Mouse (Mus musculus): ENCODE results near the gene Xxylt1. TPM values are rescaled to one million over a fixed set of nuclear protein-coding genes. Genes with fewer than 3 reads are reported as not detected.

The Xxylt1 gene
- polyA plus RNA-seq, 1 experiment from 2014 or later: 9.7 TPM

GRCm38 (mm10) chr16:31024997-31025396 lies 56.2 kb downstream of the Xxylt1 start:
- 21% methylated on average over 4 of the region's 4 CpGs for WGBS (ENCODE audit: missing documents)
- Histone ChIP-seq H3K36me3 (ENCODE audit: inconsistent target) (no peaks in the 10 kb centered on the region), H3K27ac (peak overlapping the region; percentile 7), H3K4me3 (ENCODE audit: inconsistent target) (no peak overlapping the region), H3K79me2 (ENCODE audit: inconsistent target) (no peaks in the 10 kb centered on the region)

- Histone ChIP-seq H3K4me3 (ENCODE audit: inconsistent target) (no peak overlapping the region), H3K36me3 (ENCODE audit: inconsistent target) (no peaks in the 10 kb centered on the region), H3K79me2 (ENCODE audit: inconsistent target) (no peaks in the 10 kb centered on the region), H3K27ac (no peak overlapping the region)
- WGBS (ENCODE audit: missing documents): 27% methylated on average over 7 of the region's 7 CpGs
Measured at GRCm38 (mm10) chr16:31024221-31024620, 57.0 kb downstream of the Xxylt1 start.

- H3K36me3 ChIP-seq (ENCODE audit: inconsistent target): no peaks in the 10 kb centered on the region
- H3K27ac ChIP-seq: no peak overlapping the region
- H3K4me3 ChIP-seq (ENCODE audit: inconsistent target): no peak overlapping the region
- no peaks in the 10 kb centered on the region for H3K79me2 ChIP-seq (ENCODE audit: inconsistent target)
- 94% methylated on average over 5 of the region's 8 CpGs for WGBS (ENCODE audit: missing documents)
Measured at GRCm38 (mm10) chr16:31023803-31024202, 57.4 kb downstream of the Xxylt1 start.

DNA sequence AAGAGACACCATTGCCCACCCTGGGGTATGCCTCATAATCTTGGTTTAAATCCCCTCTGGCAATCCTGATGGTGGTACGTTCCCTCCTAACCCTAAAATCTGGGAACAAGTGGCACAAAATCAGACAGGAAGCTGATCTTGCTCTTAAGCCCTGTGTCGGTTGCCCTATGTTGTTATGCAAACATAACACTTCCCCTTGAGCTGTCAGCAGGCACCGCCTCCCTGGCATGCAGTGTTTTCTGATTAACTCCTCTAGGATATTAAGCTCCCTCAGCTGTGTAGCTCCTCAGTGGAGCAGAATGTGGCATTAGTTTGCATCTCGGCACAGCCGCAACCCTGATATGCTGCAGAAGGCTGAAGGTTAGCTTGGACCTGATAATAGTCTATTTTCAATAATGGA lies 58.9 kb downstream of the Xxylt1 start:
- H3K27ac ChIP-seq: peak overlapping the region; percentile 69
- H3K36me3 ChIP-seq (ENCODE audit: inconsistent target): no peaks in the 10 kb centered on the region
- 5% methylated on average over 5 of the region's 5 CpGs for WGBS (ENCODE audit: missing documents)
- no peaks in the 10 kb centered on the region for H3K79me2 ChIP-seq (ENCODE audit: inconsistent target)
- no peak overlapping the region for H3K4me3 ChIP-seq (ENCODE audit: inconsistent target)

- Histone ChIP-seq H3K79me2 (ENCODE audit: inconsistent target) (no peaks in the 10 kb centered on the region), H3K36me3 (ENCODE audit: inconsistent target) (no peaks in the 10 kb centered on the region), H3K4me3 (ENCODE audit: inconsistent target) (no peak overlapping the region), H3K27ac (no peak overlapping the region)
- 90% methylated on average over 3 of the region's 3 CpGs for WGBS (ENCODE audit: missing documents)
Measured at GRCm38 (mm10) chr16:31019514-31019913, 61.7 kb downstream of the Xxylt1 start.

- Histone ChIP-seq H3K27ac (no peak overlapping the region), H3K36me3 (ENCODE audit: inconsistent target) (no peaks in the 10 kb centered on the region), H3K79me2 (ENCODE audit: inconsistent target) (no peaks in the 10 kb centered on the region), H3K4me3 (ENCODE audit: inconsistent target) (no peak overlapping the region)
- WGBS (ENCODE audit: missing documents): 95% methylated on average over 10 of the region's 10 CpGs
Measured at GRCm38 (mm10) chr16:31017687-31018413, 63.4 kb downstream of the Xxylt1 start.

DNA sequence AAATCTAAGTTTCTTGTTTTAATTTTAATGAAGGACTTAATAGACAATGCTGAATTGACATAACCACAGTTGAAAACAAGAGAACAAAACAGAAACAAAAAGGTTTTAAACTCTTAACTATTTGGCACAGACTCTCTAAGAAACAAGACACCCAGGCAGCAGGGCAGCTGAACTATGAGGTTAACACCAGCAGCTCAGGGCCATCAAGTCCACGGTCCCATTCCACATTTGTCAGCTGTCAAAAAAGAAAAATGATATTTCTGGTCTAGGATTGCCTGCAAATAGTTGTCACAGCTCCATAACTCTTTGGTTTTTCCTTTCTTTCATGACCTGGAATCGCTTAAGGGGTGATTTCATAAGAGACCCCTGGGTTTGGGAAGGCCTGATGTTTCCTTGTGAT lies 64.6 kb downstream of the Xxylt1 start:
- H3K79me2 ChIP-seq (ENCODE audit: inconsistent target): no peaks in the 10 kb centered on the region
- no peak overlapping the region for H3K27ac ChIP-seq
- no peaks in the 10 kb centered on the region for H3K36me3 ChIP-seq (ENCODE audit: inconsistent target)
- no peak overlapping the region for H3K4me3 ChIP-seq (ENCODE audit: inconsistent target)
- WGBS (ENCODE audit: missing documents): 91% methylated on average over 2 of the region's 2 CpGs

DNA sequence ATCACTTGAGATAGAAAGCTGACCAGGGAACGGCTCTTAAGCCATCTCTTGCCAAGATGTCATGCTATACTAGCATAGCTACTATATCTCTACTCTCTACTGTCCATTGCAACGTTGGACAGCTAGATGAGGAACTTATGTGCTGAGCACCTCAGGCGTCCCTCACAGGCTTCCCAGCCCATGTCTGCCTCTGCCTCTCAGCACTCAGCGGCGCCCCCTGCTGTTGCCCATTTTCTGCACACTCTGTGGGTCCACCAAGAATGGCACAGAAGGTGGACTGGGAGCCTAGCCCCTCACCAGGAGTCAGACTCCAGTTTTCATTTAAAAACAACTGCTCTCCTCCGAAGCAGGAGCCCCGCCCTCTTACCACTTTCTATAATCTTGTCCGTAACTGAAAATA lies 65.1 kb downstream of the Xxylt1 start:
- Histone ChIP-seq H3K27ac (no peak overlapping the region), H3K36me3 (ENCODE audit: inconsistent target) (no peaks in the 10 kb centered on the region), H3K79me2 (ENCODE audit: inconsistent target) (no peaks in the 10 kb centered on the region), H3K4me3 (ENCODE audit: inconsistent target) (no peak overlapping the region)
- 78% methylated on average over 8 of the region's 8 CpGs for WGBS (ENCODE audit: missing documents)

DNA sequence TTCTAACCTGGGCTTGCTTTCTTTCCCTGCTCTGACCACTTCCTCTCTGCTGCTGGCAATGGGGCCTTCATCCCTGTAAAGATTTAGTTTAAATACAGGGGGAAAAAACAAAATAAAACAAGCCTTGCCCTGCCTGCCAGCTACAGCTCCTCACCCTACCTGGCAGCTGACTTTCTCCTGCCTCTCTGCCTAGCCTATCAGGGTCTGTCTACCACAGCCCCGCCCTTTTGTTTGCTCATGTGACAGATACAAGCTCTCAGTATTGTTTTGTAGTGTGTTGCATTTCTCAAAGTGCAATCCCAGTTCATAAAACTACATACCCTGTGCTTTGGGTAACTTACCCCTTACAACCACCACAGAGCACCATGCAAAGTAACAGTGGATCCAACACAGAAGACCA lies 66.0 kb downstream of the Xxylt1 start:
- Histone ChIP-seq H3K27ac (no peak overlapping the region), H3K79me2 (ENCODE audit: inconsistent target) (no peaks in the 10 kb centered on the region), H3K4me3 (ENCODE audit: inconsistent target) (no peak overlapping the region), H3K36me3 (ENCODE audit: inconsistent target) (no peaks in the 10 kb centered on the region)
- WGBS (ENCODE audit: missing documents): 87% methylated on average over 1 of the region's 1 CpGs

- H3K79me2 ChIP-seq (ENCODE audit: inconsistent target): no peaks in the 10 kb centered on the region
- no peaks in the 10 kb centered on the region for H3K36me3 ChIP-seq (ENCODE audit: inconsistent target)
- WGBS (ENCODE audit: missing documents): 90% methylated on average over 10 of the region's 10 CpGs
- H3K4me3 ChIP-seq (ENCODE audit: inconsistent target): no peak overlapping the region
- no peak overlapping the region for H3K27ac ChIP-seq
Measured at GRCm38 (mm10) chr16:31012236-31012635, 69.0 kb downstream of the Xxylt1 start.

DNA sequence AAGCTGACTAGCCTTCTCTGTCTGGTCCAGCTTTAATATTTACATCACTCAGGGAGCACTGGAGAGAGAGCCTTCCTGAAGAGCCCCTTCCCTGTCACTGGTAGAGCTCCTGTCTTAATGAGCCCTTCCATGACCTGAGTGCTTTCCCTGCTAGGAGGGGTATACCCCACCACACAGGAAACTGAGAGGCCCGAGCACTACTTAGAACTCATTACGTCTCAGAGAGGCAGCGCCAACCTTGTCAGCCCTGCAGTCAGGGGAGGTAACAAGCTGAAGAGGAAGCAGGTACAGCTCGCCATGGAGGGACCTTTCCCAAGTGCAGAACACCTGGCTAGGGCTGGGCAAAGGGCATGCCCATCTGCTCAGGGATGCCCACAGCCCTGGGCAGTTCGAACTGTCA lies 70.8 kb downstream of the Xxylt1 start:
- H3K27ac ChIP-seq: no peak overlapping the region
- 87% methylated on average over 5 of the region's 5 CpGs for whole genome bisulfite sequencing (ENCODE audit: missing documents)
- H3K36me3 ChIP-seq (ENCODE audit: inconsistent target): no peaks in the 10 kb centered on the region
- no peaks in the 10 kb centered on the region for H3K79me2 ChIP-seq (ENCODE audit: inconsistent target)
- no peak overlapping the region for H3K4me3 ChIP-seq (ENCODE audit: inconsistent target)

GRCm38 (mm10) chr16:31008326-31008725 lies 72.9 kb downstream of the Xxylt1 start:
- Histone ChIP-seq H3K79me2 (ENCODE audit: inconsistent target) (no peaks in the 10 kb centered on the region), H3K36me3 (ENCODE audit: inconsistent target) (no peaks in the 10 kb centered on the region), H3K27ac (no peak overlapping the region), H3K4me3 (ENCODE audit: inconsistent target) (no peak overlapping the region)
- WGBS (ENCODE audit: missing documents): 81% methylated on average over 7 of the region's 7 CpGs

DNA sequence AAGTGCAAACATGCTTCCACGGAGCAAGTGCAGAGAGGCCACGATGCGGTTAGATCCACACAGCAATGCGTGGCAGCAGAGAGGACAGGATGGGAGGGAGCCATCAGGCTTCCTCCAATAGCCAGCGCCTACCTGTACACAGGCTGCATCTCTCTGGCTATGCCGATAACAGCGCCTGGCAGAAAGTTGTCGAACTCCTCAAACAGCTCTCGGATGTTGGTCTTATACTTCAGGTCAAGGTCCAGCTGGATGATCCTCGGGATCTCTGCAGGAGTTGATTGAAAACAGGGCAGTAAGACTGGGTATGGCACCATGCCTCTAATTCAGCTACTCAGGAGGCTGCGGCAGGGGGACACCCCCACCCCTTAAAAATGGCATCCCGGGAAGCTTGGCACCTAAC lies 73.7 kb downstream of the Xxylt1 start:
- H3K36me3 ChIP-seq (ENCODE audit: inconsistent target): no peaks in the 10 kb centered on the region
- no peaks in the 10 kb centered on the region for H3K79me2 ChIP-seq (ENCODE audit: inconsistent target)
- H3K27ac ChIP-seq: no peak overlapping the region
- H3K4me3 ChIP-seq (ENCODE audit: inconsistent target): no peak overlapping the region
- 94% methylated on average over 12 of the region's 12 CpGs for WGBS (ENCODE audit: missing documents)

GRCm38 (mm10) chr16:31005693-31006092 lies 75.5 kb downstream of the Xxylt1 start:
- Histone ChIP-seq H3K36me3 (ENCODE audit: inconsistent target) (no peaks in the 10 kb centered on the region), H3K4me3 (ENCODE audit: inconsistent target) (no peak overlapping the region), H3K79me2 (ENCODE audit: inconsistent target) (no peaks in the 10 kb centered on the region), H3K27ac (no peak overlapping the region)
- 59% methylated on average over 6 of the region's 7 CpGs for WGBS (ENCODE audit: missing documents)

DNA sequence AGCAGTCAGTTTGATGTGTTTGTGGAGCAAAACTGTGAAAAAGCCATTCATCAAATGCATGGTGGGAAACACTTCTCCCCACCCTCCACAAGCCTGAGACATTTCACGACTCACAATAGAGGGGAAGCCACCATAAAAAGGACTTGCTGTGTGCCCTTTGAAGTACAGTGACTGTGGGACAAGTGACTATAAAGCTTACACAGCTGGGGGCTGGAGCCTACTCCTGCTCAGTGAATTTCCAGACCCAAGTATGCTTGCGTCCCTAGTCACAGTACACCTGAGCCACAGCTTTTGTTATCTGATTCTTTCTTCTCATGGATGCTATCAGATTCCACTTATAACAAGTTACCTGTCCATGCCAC lies 76.9 kb downstream of the Xxylt1 start:
- no peak overlapping the region for H3K27ac ChIP-seq
- H3K79me2 ChIP-seq (ENCODE audit: inconsistent target): no peaks in the 10 kb centered on the region
- 57% methylated on average over 2 of the region's 2 CpGs for whole genome bisulfite sequencing (ENCODE audit: missing documents)
- no peak overlapping the region for H3K4me3 ChIP-seq (ENCODE audit: inconsistent target)
- H3K36me3 ChIP-seq (ENCODE audit: inconsistent target): no peaks in the 10 kb centered on the region

Data from macrophage (primary cell).